Mouse (Mus musculus): ENCODE results near the gene Rbm18. TPM values are rescaled to one million over a fixed set of nuclear protein-coding genes. Genes with fewer than 3 reads are reported as not detected.
"Not testable (repeated sequence)": the region's sequence is repeated elsewhere in the genome, so short reads cannot be mapped to it uniquely, and the experiment has no call there.

Gene Rbm18
- polyA plus RNA-seq (2017; shearing (Covaris generic)): 10 to 100 TPM; 47.5 to 55.6 TPM

- peak; percentile 91 for ATAC-seq
These were observed at the start of gene Rbm18, which contains the start of gene Mrrf for GRCm38 (mm10) chr2:36136300-36136941. Rbm18 (minus strand) TSS chr2:36136773. Mrrf (plus strand) TSS chr2:36136389.

- ATAC-seq: no peak
These were observed 48.3 kb upstream of the Rbm18 start for GRCm38 (mm10) chr2:36184876-36185275.

- no peak for ATAC-seq
These were observed 47.6 kb upstream of the Rbm18 start for GRCm38 (mm10) chr2:36184192-36184591.

- no peak for ATAC-seq
These were observed 46.7 kb upstream of the Rbm18 start for GRCm38 (mm10) chr2:36183278-36183677.

DNA sequence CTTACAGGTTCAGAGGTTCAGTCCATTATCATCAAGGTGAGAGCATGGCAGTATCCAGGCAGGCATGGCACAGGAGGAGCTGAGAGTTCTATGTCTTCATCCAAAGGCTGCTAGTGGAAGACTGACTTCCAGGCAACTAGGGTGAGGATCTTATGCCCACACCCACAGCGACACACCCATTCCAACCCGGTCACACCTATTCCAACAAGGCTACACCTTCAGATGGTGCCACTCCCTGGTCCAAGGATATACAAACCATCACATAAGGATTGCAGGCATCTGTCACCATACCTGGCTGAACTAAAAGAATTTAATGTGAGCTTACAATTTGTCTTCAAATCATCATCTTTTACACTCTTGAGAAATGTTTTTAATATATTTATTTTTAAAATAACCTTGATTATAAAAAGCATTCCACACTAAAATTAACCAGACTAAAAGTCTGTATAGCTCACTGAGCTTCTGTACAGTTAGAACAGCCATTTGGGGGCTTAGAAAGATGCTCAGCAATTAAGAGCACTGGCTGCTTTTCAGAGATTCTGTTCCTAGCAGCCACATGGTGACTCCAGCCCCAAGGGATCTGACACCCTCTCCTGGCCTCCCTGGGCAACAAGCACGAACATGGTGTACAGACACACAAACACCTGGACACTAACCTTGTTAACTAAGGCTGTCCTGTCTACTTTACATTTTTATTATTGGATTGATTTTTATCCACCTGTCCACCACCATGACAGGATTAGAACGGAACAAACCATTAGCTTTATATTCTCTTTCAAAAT is 45.2 kb upstream of the Rbm18 start:
- not testable (repeated sequence) for ATAC-seq

GRCm38 (mm10) chr2:36179487-36179886 is 42.9 kb upstream of the Rbm18 start:
- ATAC-seq: no peak

GRCm38 (mm10) chr2:36172574-36172973 is 36.0 kb upstream of the Rbm18 start:
- ATAC-seq: no peak

GRCm38 (mm10) chr2:36172136-36172535 is 35.6 kb upstream of the Rbm18 start:
- ATAC-seq: no peak

GRCm38 (mm10) chr2:36169176-36169575 is 32.6 kb upstream of the Rbm18 start:
- no peak for ATAC-seq

GRCm38 (mm10) chr2:36167990-36168618 is 31.5 kb upstream of the Rbm18 start:
- no peak for ATAC-seq

- ATAC-seq: no peak
These were observed 22.8 kb upstream of the Rbm18 start for GRCm38 (mm10) chr2:36159336-36159735.

DNA sequence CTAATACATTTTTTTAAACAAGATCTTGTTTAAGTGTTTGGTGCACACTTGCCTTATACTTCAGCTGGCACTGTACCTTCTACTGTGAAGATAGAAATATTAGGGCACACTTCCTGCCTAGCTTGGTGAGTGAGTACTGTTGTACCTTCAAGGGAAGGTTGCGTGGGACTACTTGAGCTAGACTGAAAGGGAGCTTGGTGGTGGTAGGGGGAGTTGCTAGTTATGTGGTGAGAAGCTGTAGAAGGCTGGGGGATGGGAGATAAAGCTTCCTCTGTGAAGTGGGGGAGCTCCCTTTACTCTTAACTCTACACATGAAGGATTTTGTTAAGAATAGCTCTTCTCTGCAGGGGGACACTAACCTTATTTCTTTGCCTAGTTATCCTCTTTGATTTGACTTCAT is 20.9 kb upstream of the Rbm18 start:
- peak; percentile 76 for ATAC-seq

DNA sequence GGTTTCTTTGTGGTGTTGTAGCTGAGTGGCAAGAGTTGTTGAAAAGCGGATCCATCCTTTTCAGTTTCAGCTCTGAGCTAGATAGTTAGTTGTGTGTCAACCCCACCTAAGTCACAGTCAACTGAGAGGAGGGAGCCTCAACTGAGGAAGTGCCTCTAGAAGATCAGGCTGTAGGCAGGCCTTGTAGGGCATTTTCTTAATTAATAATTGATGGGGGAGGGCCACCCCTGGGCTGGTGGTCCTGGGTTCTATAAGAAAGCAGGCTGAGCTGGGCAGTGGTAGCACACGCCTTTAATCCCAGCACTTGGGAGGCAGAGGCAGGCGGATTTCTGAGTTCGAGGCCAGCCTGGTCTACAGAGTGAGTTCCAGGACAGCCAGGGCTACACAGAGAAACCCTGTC is 15.8 kb upstream of the Rbm18 start:
- ATAC-seq: not testable (repeated sequence)

- no peak for ATAC-seq
These were observed 12.3 kb upstream of the Rbm18 start for GRCm38 (mm10) chr2:36148876-36149365.

DNA sequence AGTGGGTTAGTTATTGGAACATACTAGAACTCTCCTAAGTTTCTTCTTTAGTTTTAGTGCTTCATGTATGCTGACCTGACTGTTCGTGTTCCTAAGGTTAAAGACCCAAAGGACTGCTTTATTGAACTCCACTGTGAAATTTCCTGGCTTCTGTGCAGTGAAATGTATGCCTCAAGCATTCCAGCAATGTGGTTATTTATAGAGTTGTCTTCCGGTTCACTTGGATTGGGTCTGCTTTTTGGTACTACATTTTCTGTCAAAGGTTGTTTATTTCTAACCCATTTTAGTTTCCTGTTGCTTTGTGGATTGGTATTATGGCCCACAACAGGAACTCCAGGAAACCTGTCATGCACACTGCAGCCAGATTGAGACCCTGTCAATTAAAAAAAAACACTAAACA is 2.5 kb upstream of the Rbm18 start:
- no peak for ATAC-seq

GRCm38 (mm10) chr2:36135887-36136286 is 686 bp downstream of the Rbm18 start:
- peak; percentile 1 for ATAC-seq

DNA sequence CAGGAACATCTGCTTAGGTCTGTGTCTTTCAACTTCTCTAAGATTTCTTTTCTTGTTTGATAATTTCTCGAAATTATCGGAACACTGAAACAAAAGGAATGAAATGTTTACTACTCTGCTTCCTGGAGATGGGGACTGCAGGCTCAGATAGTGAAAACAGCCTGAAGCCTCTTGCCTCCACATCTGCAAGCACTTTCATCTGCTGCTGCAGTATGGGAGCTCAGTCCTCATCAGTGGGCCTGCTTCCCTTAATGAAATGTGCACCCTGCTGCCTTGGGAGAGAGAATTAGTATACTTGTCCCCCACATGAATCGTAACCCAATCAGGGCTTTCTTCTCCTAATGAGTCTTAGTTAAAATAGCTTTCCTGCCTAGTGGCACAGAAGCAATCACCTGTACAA is 7.5 kb downstream of the Rbm18 start:
- ATAC-seq: no peak

DNA sequence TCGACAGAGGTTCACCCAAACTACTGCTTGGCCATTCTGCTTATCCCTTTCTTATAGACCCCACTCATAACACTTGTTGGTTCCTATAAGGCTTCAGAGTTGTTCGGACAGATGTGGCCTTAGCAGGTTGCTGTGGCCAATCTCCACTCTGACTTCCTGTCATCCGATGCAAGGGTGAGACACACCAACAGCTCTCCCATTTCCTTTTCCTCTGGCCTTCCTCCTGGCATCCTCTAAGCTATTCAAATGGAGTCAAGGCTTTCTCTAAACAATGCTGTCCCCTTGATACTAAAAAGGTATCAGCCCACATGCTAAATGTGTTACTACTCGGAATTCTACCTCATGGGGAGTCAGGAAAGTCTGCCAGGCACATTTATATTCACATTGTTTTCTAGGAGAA is 8.6 kb downstream of the Rbm18 start:
- no peak for ATAC-seq

GRCm38 (mm10) chr2:36126795-36127429 is 9.7 kb downstream of the Rbm18 start:
- ATAC-seq: no peak

DNA sequence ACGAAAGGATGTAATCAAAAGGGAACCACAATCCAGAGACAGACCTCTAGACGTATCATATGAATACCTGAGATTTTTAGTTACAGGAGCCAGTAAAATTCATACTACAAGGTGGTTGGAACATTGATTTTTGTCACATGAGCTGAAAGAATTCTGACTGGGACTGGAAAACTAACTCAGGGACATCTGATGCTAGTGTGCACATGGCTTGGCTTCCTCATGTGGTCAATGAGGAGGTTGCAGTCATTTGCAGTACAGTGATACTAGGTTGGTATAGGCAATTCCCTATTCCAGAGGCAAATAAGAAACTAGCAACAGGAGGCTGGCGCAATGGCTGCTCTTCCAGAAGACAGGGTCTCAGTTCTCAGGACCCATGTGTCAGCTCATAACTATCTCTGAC is 23.9 kb downstream of the Rbm18 start:
- ATAC-seq: no peak

- no peak for ATAC-seq
These were observed 28.0 kb downstream of the Rbm18 start for GRCm38 (mm10) chr2:36108615-36109014.

- no peak for ATAC-seq
These were observed 31.4 kb downstream of the Rbm18 start, which contains the start of gene Lhx6 for GRCm38 (mm10) chr2:36104956-36105741. Lhx6 (minus strand) TSS chr2:36105408.

Measured in activated CD4-positive, CD25-positive, alpha-beta regulatory T cell, adult 4 months (primary cell).